Mouse (Mus musculus) embryonic stem cell, embryonic (primary cell): ENCODE data around the gene Sptbn1.

Experiments
- CTCF ChIA-PET, 4 experiments: fragments of 300-600 bp in 2 of 4; fragments of 350-600 bp in 2 of 4; sonication (Branson Sonifier 250); formaldehyde crosslinking; loops; one replicate each; lab custom pipeline; 2022; ENCODE audit warnings: inconsistent platforms in 2 of 4; lab: Charles Lee
- POLR2A ChIA-PET, 4 experiments: fragments of 300-600 bp in 2 of 4; fragments of 350-600 bp in 2 of 4; sonication (Branson Sonifier 250); formaldehyde crosslinking; loops; one replicate each; lab custom pipeline; 2022; ENCODE audit warnings: antibody characterized with exemption in 4 of 4, inconsistent platforms in 1 of 4; lab: Charles Lee

Gene Sptbn1

GRCm38 (mm10) chr11:30267892-30268647, at the start of gene Sptbn1:
TSS of gene Sptbn1 (minus strand) at chr11:30268175.
- CTCF ChIA-PET: interaction anchor here in 1 of 4 experiments (0.6 kb wide), 1 partner anchor 1383 kb away, joined by 4 read pairs; no protein-coding TSS in a partner anchor
- POLR2A ChIA-PET: interaction anchor here in 3 of 4 experiments (0.6 to 1.7 kb wide), 8 partner anchors 17 to 383 kb away, joined by 3 to 6 read pairs (median 4); no protein-coding TSS in a partner anchor

- POLR2A ChIA-PET: interaction anchor here in 1 of 4 experiments (0.7 kb wide), 1 partner anchor 189 kb away, joined by 3 read pairs; no protein-coding TSS in a partner anchor
- CTCF ChIA-PET: no interaction called here
Measured at GRCm38 (mm10) chr11:30294279-30294678, 26.3 kb upstream of the Sptbn1 start.

DNA sequence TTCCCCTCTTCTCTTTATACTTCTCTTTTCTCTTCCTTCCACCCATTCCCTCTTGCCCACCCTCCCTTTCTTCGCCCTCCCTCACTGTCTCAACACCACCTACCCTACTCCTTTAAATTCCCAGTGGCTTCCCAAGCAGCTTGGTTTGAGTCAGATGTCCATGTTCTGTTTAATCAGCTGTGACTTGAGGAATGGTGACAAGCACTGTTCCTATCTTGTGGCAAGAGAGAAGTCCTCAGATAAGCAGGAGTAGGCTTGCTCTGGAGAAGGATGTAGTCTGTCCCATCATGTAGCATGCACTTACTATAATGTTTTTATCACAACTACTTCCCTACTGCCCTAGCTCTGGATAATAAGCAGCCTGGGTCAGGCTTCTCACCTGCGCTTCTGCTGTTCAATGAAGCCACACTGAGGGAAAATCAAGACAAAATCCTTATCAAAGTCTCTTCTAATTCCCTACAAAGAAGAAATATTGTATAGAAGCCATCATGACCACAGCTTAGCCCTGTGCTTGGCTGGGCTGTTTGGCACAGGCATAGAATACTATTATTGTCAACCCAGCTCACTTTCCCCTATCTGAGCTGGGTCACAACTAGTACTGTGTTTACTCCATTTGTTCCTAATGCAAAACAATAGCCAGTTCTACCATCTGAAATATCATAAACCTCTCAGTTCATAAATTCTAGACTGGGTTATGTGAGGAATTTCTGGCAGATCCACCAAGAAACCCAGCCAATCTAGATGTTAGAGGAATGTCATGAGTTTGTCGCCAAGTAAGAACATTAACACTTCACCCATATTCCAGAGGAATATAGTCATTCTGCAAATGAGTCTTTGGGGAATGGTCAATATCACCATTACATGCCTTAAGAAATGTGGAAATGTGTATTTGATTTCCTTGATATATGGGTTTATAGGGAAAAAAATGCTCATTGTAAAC, 24.5 kb upstream of the Sptbn1 start:
- POLR2A ChIA-PET: interaction anchor here in 1 of 4 experiments (0.6 kb wide), 1 partner anchor 37 kb away, joined by 3 read pairs; no protein-coding TSS in a partner anchor
- CTCF ChIA-PET: no interaction called here

DNA sequence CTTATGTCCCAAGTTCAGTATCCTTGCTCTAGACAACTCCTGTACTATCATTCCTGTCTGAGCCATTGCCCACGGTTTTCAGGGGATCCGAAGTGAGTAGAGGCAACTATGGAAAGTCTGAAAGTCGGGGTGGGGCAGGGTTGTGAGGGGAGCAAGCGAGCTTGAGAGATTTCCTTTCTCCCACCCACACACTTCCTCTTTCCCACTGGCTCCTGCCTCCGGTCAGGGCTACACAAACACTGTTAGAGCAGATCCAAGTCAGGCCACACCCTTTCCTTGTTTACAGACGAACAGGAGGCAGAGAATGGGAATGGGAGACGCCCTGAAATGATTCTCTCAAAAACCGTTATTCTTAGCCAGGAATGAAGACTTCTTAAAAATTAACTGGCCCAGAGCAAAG, 23.2 kb upstream of the Sptbn1 start:
- POLR2A ChIA-PET: interaction anchor here in 2 of 4 experiments (1.0 to 1.2 kb wide), 2 partner anchors 23 kb away, joined by 3 to 4 read pairs; partner anchors contain the start of gene Sptbn1 (in 2 of the 2)

GRCm38 (mm10) chr11:30289470-30290431, 21.8 kb upstream of the Sptbn1 start:
- CTCF ChIA-PET: no interaction called here
- POLR2A ChIA-PET: interaction anchor here in 1 of 4 experiments (0.7 kb wide), 1 partner anchor 10 kb away, joined by 3 read pairs; no protein-coding TSS in a partner anchor

More for the DNA sequence above, 23.2 kb upstream of the Sptbn1 start:
- CTCF ChIA-PET: no interaction called here

DNA sequence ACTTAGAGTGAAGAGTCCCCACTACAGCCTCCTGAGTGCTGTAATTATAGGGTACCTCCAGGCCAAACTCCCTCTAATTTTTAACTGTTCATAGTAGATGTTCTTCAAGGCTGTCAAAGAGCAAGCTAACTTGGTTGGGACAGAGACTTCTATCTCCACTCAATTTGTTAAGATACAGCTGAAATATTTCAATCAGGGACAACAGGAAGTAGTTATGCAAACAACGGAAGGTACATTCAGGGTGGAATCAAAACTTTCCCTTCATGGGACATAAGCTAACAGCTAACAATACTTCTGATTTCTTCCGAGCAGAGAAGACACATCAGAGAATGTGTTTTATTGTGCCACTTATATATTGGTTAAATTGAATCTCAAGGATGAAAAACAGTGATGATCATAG, 20.1 kb upstream of the Sptbn1 start:
- CTCF ChIA-PET: no interaction called here

DNA sequence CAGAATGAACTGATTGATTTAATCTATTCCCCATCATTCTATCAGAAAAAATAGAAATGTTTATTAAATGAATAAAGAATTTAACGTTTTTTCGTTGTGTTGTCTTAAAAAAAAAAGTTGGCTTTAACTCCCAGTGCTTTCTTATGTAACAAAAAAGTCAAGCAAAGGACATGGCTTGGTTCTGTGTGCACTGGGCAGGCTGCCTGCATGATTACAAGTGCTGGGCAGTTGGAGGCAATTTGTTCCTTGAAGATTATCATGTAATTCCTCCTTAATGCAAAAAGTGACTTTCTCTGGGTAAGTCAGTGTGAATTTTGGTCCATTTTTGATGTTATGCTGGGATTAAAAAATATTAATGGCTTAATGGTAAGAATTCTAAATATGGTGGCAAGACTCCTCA, 15.7 kb upstream of the Sptbn1 start:
- POLR2A ChIA-PET: no interaction called here
- CTCF ChIA-PET: no interaction called here

More for the DNA sequence above, 20.1 kb upstream of the Sptbn1 start:
- POLR2A ChIA-PET: no interaction called here

DNA sequence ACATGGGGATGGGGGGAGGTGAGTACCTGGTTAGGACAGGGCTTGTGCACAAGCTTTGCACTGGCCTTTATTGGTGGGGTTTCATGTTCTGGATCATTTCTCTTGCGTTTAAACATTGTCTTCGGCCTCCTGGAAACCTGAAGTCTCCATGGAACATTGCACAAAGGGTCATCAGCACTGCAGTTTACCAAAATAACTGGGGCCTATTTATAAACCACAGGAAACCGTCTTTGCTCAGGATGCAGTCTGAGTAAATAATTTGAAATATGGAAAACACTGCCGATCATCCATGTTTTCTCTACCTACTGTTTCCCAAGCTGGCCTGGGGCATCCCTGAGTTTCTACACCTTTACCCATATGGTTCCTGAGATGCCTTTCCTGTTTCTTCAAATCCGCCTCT, 13.1 kb upstream of the Sptbn1 start:
- ChIA-PET CTCF (no interaction called here), POLR2A (no interaction called here)

DNA sequence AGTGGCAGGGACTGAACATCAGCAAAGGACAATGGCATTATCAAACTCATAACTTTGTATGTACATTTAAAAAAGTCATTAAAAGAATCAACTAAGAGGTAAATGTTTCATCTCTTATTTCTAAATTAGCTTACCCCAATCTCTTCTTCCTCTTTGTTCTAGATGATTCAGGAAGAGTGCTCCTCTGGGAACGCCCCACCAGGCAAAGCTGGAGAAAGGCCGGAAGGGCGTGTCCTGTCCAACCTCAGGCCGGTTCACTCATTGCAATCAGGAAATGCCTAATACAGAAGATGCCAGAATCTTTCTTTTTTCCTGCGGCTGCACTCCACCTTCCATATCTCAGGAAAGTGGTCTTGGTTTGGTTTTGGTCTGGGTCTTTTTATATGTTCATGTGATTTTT, 11.3 kb upstream of the Sptbn1 start:
- ChIA-PET CTCF (no interaction called here), POLR2A (no interaction called here)

GRCm38 (mm10) chr11:30275436-30276031, 7.6 kb upstream of the Sptbn1 start:
- ChIA-PET CTCF (no interaction called here), POLR2A (no interaction called here)

- ChIA-PET CTCF (no interaction called here), POLR2A (interaction anchor here in 1 of 4 experiments (1.6 to 1.7 kb wide), 2 partner anchors 22 to 71 kb away, joined by 3 to 6 read pairs; no protein-coding TSS in a partner anchor)
Measured at GRCm38 (mm10) chr11:30269524-30269923, 1.5 kb upstream of the Sptbn1 start.

- CTCF ChIA-PET: interaction anchor here in 1 of 4 experiments (0.6 kb wide), 1 partner anchor 1382 kb away, joined by 4 read pairs; no protein-coding TSS in a partner anchor
- POLR2A ChIA-PET: interaction anchor here in 3 of 4 experiments (0.5 to 1.7 kb wide), 9 partner anchors 17 to 382 kb away, joined by 3 to 6 read pairs (median 3); partner anchors contain the start of gene 4930505A04Rik (in 1 of the 3)
Measured at GRCm38 (mm10) chr11:30268648-30269375, 837 bp upstream of the Sptbn1 start.

GRCm38 (mm10) chr11:30267036-30267891, 711 bp downstream of the Sptbn1 start:
- CTCF ChIA-PET: no interaction called here

DNA sequence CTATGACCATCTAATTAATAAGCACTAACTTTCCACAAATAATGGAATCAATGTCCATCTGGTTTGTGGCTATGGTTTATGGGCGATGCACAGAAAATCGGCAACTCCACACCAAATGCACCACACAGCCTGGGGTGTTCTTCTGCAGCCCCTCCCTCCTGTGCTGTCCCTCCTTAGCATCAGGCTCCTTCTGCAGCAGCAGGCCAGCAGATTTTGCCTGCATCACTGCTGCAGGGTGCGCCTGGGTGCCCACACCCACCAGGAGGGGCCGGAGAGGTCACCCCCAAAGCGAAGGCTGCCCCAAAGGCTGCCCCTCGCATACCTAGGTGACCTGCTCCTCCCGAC, 1.3 kb downstream of the Sptbn1 start:
- POLR2A ChIA-PET: interaction anchor here in 3 of 4 experiments (0.6 to 1.2 kb wide), 6 partner anchors 8 to 484 kb away, joined by 3 to 6 read pairs (median 4); no protein-coding TSS in a partner anchor
- CTCF ChIA-PET: no interaction called here

More at GRCm38 (mm10) chr11:30267036-30267891, 711 bp downstream of the Sptbn1 start:
- POLR2A ChIA-PET: interaction anchor here in 3 of 4 experiments (0.6 to 1.2 kb wide), 7 partner anchors 8 to 483 kb away, joined by 3 to 6 read pairs (median 4); no protein-coding TSS in a partner anchor

GRCm38 (mm10) chr11:30265666-30266065, 2.3 kb downstream of the Sptbn1 start:
- ChIA-PET POLR2A (interaction anchor here in 1 of 4 experiments (1.2 kb wide), 1 partner anchor 485 kb away, joined by 3 read pairs; no protein-coding TSS in a partner anchor), CTCF (no interaction called here)

DNA sequence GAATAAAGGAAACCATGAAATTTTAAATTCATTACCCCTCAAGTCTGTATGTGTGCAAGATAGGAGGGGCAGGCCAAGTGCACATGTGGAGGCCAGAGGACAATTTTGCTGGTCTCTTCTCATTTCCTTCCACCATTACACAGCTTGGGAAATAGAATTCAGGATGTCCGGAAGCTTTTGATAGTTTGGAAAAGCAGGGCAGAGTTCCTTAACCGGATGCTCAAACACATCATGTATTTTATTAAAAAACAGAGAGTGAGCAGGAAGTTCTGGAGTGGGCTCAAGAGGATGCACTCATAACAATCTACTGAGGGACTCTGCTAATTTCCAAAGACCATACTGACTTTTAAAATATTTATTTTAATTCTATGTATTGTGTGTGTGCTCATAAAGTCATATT, 4.3 kb downstream of the Sptbn1 start:
- POLR2A ChIA-PET: interaction anchor here in 1 of 4 experiments (1.0 to 1.6 kb wide), 2 partner anchors 11 to 385 kb away, joined by 3 to 7 read pairs; no protein-coding TSS in a partner anchor

More for the DNA sequence above, 4.3 kb downstream of the Sptbn1 start:
- CTCF ChIA-PET: no interaction called here
